Mouse (Mus musculus) stomach, embryonic 14.5 days (tissue): ENCODE data around the gene 4932438A13Rik. TPM values are rescaled to one million over a fixed set of nuclear protein-coding genes. Genes with fewer than 3 reads are reported as not detected.

Source experiments
- ATAC-seq: fragments of 200-750 bp; cut with Nextera tagmentation; 2 replicates; pipeline ENCODE4 v1.8.0; 2017; ENCODE audit warnings: low read depth, moderate TSS enrichment; ENCODE audit not compliant: insufficient number of reproducible peaks, insufficient read depth, low FRiP score
- H3K27ac ChIP-seq: fragments of 300-500 bp; sonication (generic); 2 replicates; pipeline ENCODE4 v1.5.1; 2014; ENCODE audit warnings: mild to moderate bottlenecking, low read length, moderate library complexity, mixed read lengths
- H3K27me3 ChIP-seq: fragments of 300-500 bp; sonication (generic); 2 replicates; pipeline ENCODE4 v1.6.1; 2014; ENCODE audit warnings: low read length, control low read depth, mixed read lengths; ENCODE audit not compliant: control insufficient read depth, insufficient read depth
- H3K36me3 ChIP-seq: fragments of 300-500 bp; sonication (generic); 2 replicates; pipeline ENCODE4 v1.6.1; 2014; ENCODE audit warnings: mild to moderate bottlenecking, control low read depth, low read length, moderate library complexity, mixed read lengths; ENCODE audit not compliant: control insufficient read depth, insufficient read depth
- H3K4me1 ChIP-seq: fragments of 300-500 bp; sonication (generic); 2 replicates; pipeline ENCODE4 v1.6.1; 2014; ENCODE audit warnings: low read length, control low read depth, mixed read lengths; ENCODE audit not compliant: control insufficient read depth, insufficient read depth
- H3K4me2 ChIP-seq: fragments of 300-500 bp; sonication (generic); replicated peaks from 2 replicates; pipeline ENCODE4 v1.6.1; 2014; ENCODE audit warnings: low read depth, low read length, control low read depth
- H3K4me3 ChIP-seq: fragments of 300-500 bp; sonication (generic); 2 replicates; pipeline ENCODE4 v1.5.1; 2014; ENCODE audit warnings: low read depth, low read length, control low read depth
- H3K9ac ChIP-seq: fragments of 300-500 bp; sonication (generic); replicated peaks from 2 replicates; pipeline ENCODE4 v1.6.1; 2014; ENCODE audit warnings: low read depth, mild to moderate bottlenecking, control low read depth, low read length, moderate library complexity, mixed read lengths
- H3K9me3 ChIP-seq: fragments of 300-500 bp; sonication (generic); 2 replicates; pipeline ENCODE4 v1.6.1; 2016; ENCODE audit warnings: low read depth, low read length, control low read depth; ENCODE audit not compliant: control insufficient read depth
- WGBS: fragments of 180-500 bp; shearing (Covaris S2); extraction: QIAGEN DNeasy Blood & Tissue Kit; methylation state at CpG from one replicate; pipeline ENCODE4 v1.1.7; 2014; 5-methylcytosine and 5-hydroxymethylcytosine counted together
- polyA plus RNA-seq: library from polyadenylated mRNA; unstranded; fragments of >200 nt; fragmentation: Nextera tagmentation; extraction: Ambion mirVana; gene quantifications from 2 replicates; pipeline ENCODE4 v1.2.1, GENCODE M21; 2014

Gene 4932438A13Rik
- polyA plus RNA-seq, 1 experiment from 2014 or later: 68.4 TPM

- Histone ChIP-seq H3K4me1 (no peaks in the 10 kb centered on the region), H3K36me3 (no peaks in the 10 kb centered on the region), H3K4me3 (no peak overlapping the region), H3K27ac (no peak overlapping the region), H3K9me3 (no peaks in the 10 kb centered on the region), H3K9ac (no peak overlapping the region), H3K27me3 (no peaks in the 10 kb centered on the region), H3K4me2 (no peak overlapping the region)
- WGBS: 66% methylated on average over 4 of the region's 4 CpGs
- no peak for ATAC-seq
Measured at GRCm38 (mm10) chr3:36834426-36834825, 28.5 kb upstream of the 4932438A13Rik start.

GRCm38 (mm10) chr3:36834832-36835231, 28.1 kb upstream of the 4932438A13Rik start:
- H3K27me3 ChIP-seq: no peaks in the 10 kb centered on the region
- no peak overlapping the region for H3K9ac ChIP-seq
- 78% methylated on average over 2 of the region's 2 CpGs for WGBS

GRCm38 (mm10) chr3:36835525-36836203, 27.2 kb upstream of the 4932438A13Rik start:
- peak overlapping the region; percentile 13; the same call in 1 of the 2 replicates for H3K4me2 ChIP-seq
- H3K27me3 ChIP-seq: no peaks in the 10 kb centered on the region
- H3K9me3 ChIP-seq: no peaks in the 10 kb centered on the region
- no peak overlapping the region for H3K9ac ChIP-seq
- ATAC-seq: no peak
- H3K4me1 ChIP-seq: no peaks in the 10 kb centered on the region
- no peaks in the 10 kb centered on the region for H3K36me3 ChIP-seq
- no peak overlapping the region for H3K27ac ChIP-seq
- 36% methylated on average over 18 of the region's 18 CpGs for WGBS
- H3K4me3 ChIP-seq: no peak overlapping the region

More at GRCm38 (mm10) chr3:36834832-36835231, 28.1 kb upstream of the 4932438A13Rik start:
- no peaks in the 10 kb centered on the region for H3K4me1 ChIP-seq
- no peak overlapping the region for H3K4me2 ChIP-seq
- no peaks in the 10 kb centered on the region for H3K36me3 ChIP-seq
- no peak overlapping the region for H3K4me3 ChIP-seq
- H3K27ac ChIP-seq: no peak overlapping the region
- H3K9me3 ChIP-seq: no peaks in the 10 kb centered on the region
- ATAC-seq: no peak

GRCm38 (mm10) chr3:36836833-36837232, 26.1 kb upstream of the 4932438A13Rik start:
- Histone ChIP-seq H3K27me3 (no peaks in the 10 kb centered on the region), H3K9ac (no peak overlapping the region), H3K36me3 (no peaks in the 10 kb centered on the region), H3K4me2 (no peak overlapping the region), H3K4me1 (no peaks in the 10 kb centered on the region), H3K4me3 (no peak overlapping the region), H3K9me3 (no peaks in the 10 kb centered on the region), H3K27ac (no peak overlapping the region)
- no peak for ATAC-seq
- 86% methylated on average over 7 of the region's 7 CpGs for WGBS

- 23% methylated on average over 12 of the region's 12 CpGs for WGBS
- Histone ChIP-seq H3K36me3 (no peaks in the 10 kb centered on the region), H3K27me3 (no peaks in the 10 kb centered on the region), H3K27ac (no peak overlapping the region), H3K9me3 (no peaks in the 10 kb centered on the region), H3K9ac (no peak overlapping the region), H3K4me3 (no peak overlapping the region), H3K4me2 (peak overlapping the region; percentile 18; the same call in 1 of the 2 replicates), H3K4me1 (no peaks in the 10 kb centered on the region)
- peak; percentile 56 for ATAC-seq
Measured at GRCm38 (mm10) chr3:36840650-36841555, 22.0 kb upstream of the 4932438A13Rik start.

- no peak for ATAC-seq
- 43% methylated on average over 10 of the region's 10 CpGs for WGBS
- no peak overlapping the region for H3K27ac ChIP-seq
- no peak overlapping the region for H3K4me3 ChIP-seq
- H3K9ac ChIP-seq: no peak overlapping the region
- no peak overlapping the region; the same call in 1 of the 2 replicates for H3K4me2 ChIP-seq
- H3K27me3 ChIP-seq: no peaks in the 10 kb centered on the region
- H3K9me3 ChIP-seq: no peaks in the 10 kb centered on the region
- no peaks in the 10 kb centered on the region for H3K36me3 ChIP-seq
- no peaks in the 10 kb centered on the region for H3K4me1 ChIP-seq
Measured at GRCm38 (mm10) chr3:36853733-36854440, 9.0 kb upstream of the 4932438A13Rik start.

GRCm38 (mm10) chr3:36861411-36862410, 1.2 kb upstream of the 4932438A13Rik start:
- Histone ChIP-seq H3K36me3 (no peaks in the 10 kb centered on the region; the same call in 1 of the 2 replicates), H3K27me3 (no peaks in the 10 kb centered on the region), H3K9ac (no peak overlapping the region), H3K9me3 (no peaks in the 10 kb centered on the region), H3K27ac (no peak overlapping the region), H3K4me2 (no peak overlapping the region), H3K4me3 (no peak overlapping the region), H3K4me1 (peaks cover 4% of the 10 kb centered on the region; the same call in 1 of the 2 replicates)
- WGBS: 91% methylated on average over 3 of the region's 3 CpGs
- ATAC-seq: no peak
